Mouse (Mus musculus): ENCODE data around the gene Wdr60.

GRCm38 (mm10) chr12:116182376-116182775, 80.4 kb downstream of the Wdr60 start:
- no peak for TF ChIP-seq CTCF (conservative IDR thresholded peaks at IDR 0.05 in 1 of 2, IDR thresholded peaks at IDR 0.05 in 1 of 2; ENCODE audit: low read depth in 2 of 2, low read length in 2 of 2)
- no peak for TF ChIP-seq CHD2 (IDR thresholded peaks at IDR 0.05; ENCODE audit: low read length)
- TF ChIP-seq MYC (IDR thresholded peaks at IDR 0.05; ENCODE audit: low read depth, low read length): no peak

Measured in CH12.LX (cell line).